Comparison of ENCODE assay signal across 30 mouse cellular contexts in the genomic region with DNA sequence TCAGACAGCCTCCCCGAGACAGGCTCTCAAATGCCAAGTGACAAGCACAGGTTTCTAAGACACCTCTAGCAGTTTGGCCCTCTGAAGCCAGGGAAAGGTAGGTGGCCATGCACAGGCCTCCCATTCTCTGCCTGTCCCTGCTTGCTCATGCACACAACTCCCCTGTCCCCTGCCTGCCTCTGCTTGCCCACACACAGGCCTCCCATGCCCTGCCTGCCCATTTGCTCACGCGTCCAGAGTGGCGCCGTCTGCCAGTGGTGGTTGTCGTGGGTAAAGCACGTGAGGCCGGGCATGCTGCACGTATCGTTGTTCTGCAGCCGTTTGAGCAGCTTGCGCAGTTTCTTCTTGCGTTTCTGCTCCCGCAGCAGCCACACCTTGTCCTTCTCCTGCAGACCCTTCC.
DNase-seq lines count a peak whose midpoint lies in the region; ATAC-seq and TF ChIP-seq lines count a peak whose summit lies in the region.
"Had no signal": no experiment of that assay in that cellular context is flagged by ENCODE, and none has a peak within 500 bp of the region (broad histone marks: within the 10 kb centered on the region; RNA-seq: fewer than 3 reads in every experiment).

No protein-coding gene starts in this region.

- H3K4me1 ChIP-seq in heart, embryonic 12.5 days (replicated peaks) = peaks cover 58% of the 10 kb centered on the region
- peaks cover 18% of the 10 kb centered on the region for H3K4me1 ChIP-seq in kidney, postnatal 0 days (replicated peaks; ENCODE audit: insufficient read depth, low read length)
- H3K4me1 ChIP-seq in stomach, embryonic 14.5 days (ENCODE audit: control insufficient read depth, insufficient read depth, low read length) = peaks cover 11% of the 10 kb centered on the region; the same call in 1 of the 2 replicates

- no peak overlapping the region for H3K4me2 ChIP-seq in heart, embryonic 12.5 days
- H3K4me2 ChIP-seq in kidney, postnatal 0 days (ENCODE audit: low read length) = no peak overlapping the region
- H3K4me2 ChIP-seq in stomach, embryonic 14.5 days (replicated peaks; ENCODE audit: low read depth, low read length) = no peak overlapping the region
- H3K4me2 ChIP-seq: forebrain, embryonic 12.5 days; intestine, embryonic 15.5 days; limb, embryonic 12.5 days; liver, embryonic 15.5 days; lung, embryonic 14.5 days; midbrain, embryonic 13.5 days had no signal

- no peaks in the 10 kb centered on the region for H3K27me3 ChIP-seq in heart, embryonic 12.5 days (replicated peaks)
- no peaks in the 10 kb centered on the region for H3K27me3 ChIP-seq in kidney, postnatal 0 days (ENCODE audit: insufficient read depth, low read length)
- H3K27me3 ChIP-seq in stomach, embryonic 14.5 days (ENCODE audit: control insufficient read depth, insufficient read depth, low read length) = no peaks in the 10 kb centered on the region
- H3K27me3 ChIP-seq: forebrain, embryonic 12.5 days; intestine, embryonic 15.5 days; limb, embryonic 12.5 days; liver, embryonic 15.5 days; midbrain, embryonic 13.5 days had no signal

- WGBS in heart, embryonic 12.5 days = 87% methylated on average over 14 of the region's 14 CpGs
- 96% methylated on average over 14 of the region's 14 CpGs for WGBS in kidney, postnatal 0 days
- WGBS in stomach, embryonic 14.5 days = 86% methylated on average over 14 of the region's 14 CpGs

- no peak for DNase-seq in heart, postnatal 36 days
- DNase-seq in kidney, postnatal 0 days (ENCODE audit: low spot score) = no peak
- no peak for DNase-seq in kidney, adult 9 months
- DNase-seq in cerebellum, adult 8-10 months = no peak
- DNase-seq in right cerebral cortex, adult 18-20 months = no peak
- DNase-seq: adrenal gland, postnatal 25 days; B cell, adult 2 months; cerebellum, adult 11-12 months; cerebellum, postnatal 10 days; gastrocnemius, postnatal 14 days; heart, postnatal 10 days; kidney, adult 2 months; kidney, postnatal 10 days; layer of hippocampus, adult 9-11 months; lung, embryonic 14.5 days; lung, postnatal 14 days; retina, postnatal 1 day; right cerebral cortex, postnatal 25 days; spleen, adult 18-20 months; thymus, postnatal 4 days had no signal

- 0 out of 2 replicates have a peak overlapping the region, but pooled peaks have one; percentile 98 for H3K27ac ChIP-seq in heart, embryonic 12.5 days (ENCODE audit: poor library complexity, severe bottlenecking)
- no peak overlapping the region for H3K27ac ChIP-seq in kidney, postnatal 0 days
- peak overlapping the region; percentile 13; the same call in 1 of the 2 replicates for H3K27ac ChIP-seq in stomach, embryonic 14.5 days (ENCODE audit: low read length)
- H3K27ac ChIP-seq: forebrain, embryonic 12.5 days; liver, embryonic 15.5 days; midbrain, embryonic 13.5 days had no signal

- no peak overlapping the region for H3K4me3 ChIP-seq in heart, embryonic 12.5 days
- no peak overlapping the region for H3K4me3 ChIP-seq in kidney, postnatal 0 days (replicated peaks; ENCODE audit: low read depth, low read length)
- H3K4me3 ChIP-seq in stomach, embryonic 14.5 days (ENCODE audit: low read depth, low read length) = no peak overlapping the region
- H3K4me3 ChIP-seq: erythroblast, embryonic 14.5 days; forebrain, embryonic 12.5 days; intestine, embryonic 15.5 days; limb, embryonic 12.5 days; liver, embryonic 15.5 days; midbrain, embryonic 13.5 days had no signal

- H3K36me3 ChIP-seq in heart, embryonic 12.5 days = peaks cover 52% of the 10 kb centered on the region
- 0 out of 2 replicates have a peak, but pooled peaks cover 3% of the 10 kb centered on the region for H3K36me3 ChIP-seq in kidney, postnatal 0 days (ENCODE audit: insufficient read depth, low read length)
- H3K36me3 ChIP-seq in stomach, embryonic 14.5 days (ENCODE audit: control insufficient read depth, insufficient read depth, low read length) = peaks cover 26% of the 10 kb centered on the region
- H3K36me3 ChIP-seq: liver, embryonic 15.5 days had no signal

- H3K9ac ChIP-seq in heart, embryonic 12.5 days = no peak overlapping the region
- no peak overlapping the region for H3K9ac ChIP-seq in kidney, postnatal 0 days (ENCODE audit: low read depth, low read length)
- H3K9ac ChIP-seq in stomach, embryonic 14.5 days (replicated peaks; ENCODE audit: low read depth, low read length) = no peak overlapping the region
- H3K9ac ChIP-seq: forebrain, embryonic 12.5 days; intestine, embryonic 15.5 days; limb, embryonic 12.5 days; liver, embryonic 15.5 days; lung, embryonic 14.5 days; midbrain, embryonic 13.5 days had no signal

- TF ChIP-seq CTCF in kidney, postnatal 0 days (IDR thresholded peaks at IDR 0.05; ENCODE audit: low read depth) = peak; percentile 5; the same call in 1 of the 2 replicates

- H3K9me3 ChIP-seq in heart, embryonic 12.5 days (replicated peaks) = no peaks in the 10 kb centered on the region
- no peaks in the 10 kb centered on the region for H3K9me3 ChIP-seq in kidney, postnatal 0 days (replicated peaks; ENCODE audit: low read length)
- no peaks in the 10 kb centered on the region for H3K9me3 ChIP-seq in stomach, embryonic 14.5 days (ENCODE audit: control insufficient read depth, low read depth, low read length)
- H3K9me3 ChIP-seq: forebrain, embryonic 12.5 days; intestine, embryonic 15.5 days; limb, embryonic 12.5 days; liver, embryonic 15.5 days; midbrain, embryonic 13.5 days had no signal

- intact Hi-C loops in heart, postnatal 36 days (cut with DNase I) = no loop called here

- ATAC-seq in heart, embryonic 12.5 days (ENCODE audit: insufficient number of reproducible peaks, low FRiP score) = no peak
- no peak for ATAC-seq in kidney, postnatal 0 days (replicated peaks; ENCODE audit: low FRiP score, low read depth)
- ATAC-seq in megakaryocyte, adult 5-6 weeks (ENCODE audit: poor library complexity, severe bottlenecking) = 0 out of 2 replicates have a peak, but pooled peaks have one; percentile 16
- no peak for ATAC-seq in stomach, embryonic 14.5 days (ENCODE audit: insufficient number of reproducible peaks, insufficient read depth, low FRiP score, low read depth)
- ATAC-seq: hindbrain, embryonic 16.5 days; intestine, embryonic 15.5 days; midbrain, embryonic 13.5 days had no signal
